Mouse (Mus musculus) heart, adult 2 months (tissue): Measurements from ENCODE around the gene Zscan20. TPM values are rescaled to one million over a fixed set of nuclear protein-coding genes. Genes with fewer than 3 reads are reported as not detected.

Experiments
- DNase-seq, 2 experiments: peaks; one replicate each; pipeline ENCODE4 v3.0.0; 2021
- H3K27ac ChIP-seq: fragments of 200-600 bp; 2 replicates; pipeline ENCODE4 v1.8.1; 2022
- H3K27me3 ChIP-seq: fragments of 200-500 bp; 2 replicates; pipeline ENCODE4 v1.6.1; 2012; ENCODE audit warnings: mild to moderate bottlenecking, low read length, inconsistent platforms, mixed read lengths; ENCODE audit not compliant: control insufficient read depth, insufficient read depth
- H3K36me3 ChIP-seq: fragments of 200-500 bp; 2 replicates; pipeline ENCODE4 v1.6.1; 2012; ENCODE audit warnings: low read length, inconsistent platforms; ENCODE audit not compliant: control insufficient read depth, insufficient read depth
- H3K4me1 ChIP-seq: fragments of 200-500 bp; 2 replicates; pipeline ENCODE4 v1.6.1; 2011; ENCODE audit warnings: low read length; ENCODE audit not compliant: control insufficient read depth, insufficient read depth
- H3K4me3 ChIP-seq: fragments of 200-600 bp; 2 replicates; pipeline ENCODE4 v1.8.1; 2022
- H3K79me2 ChIP-seq: fragments of 200-500 bp; replicated peaks from 2 replicates; pipeline ENCODE4 v1.6.1; 2012; ENCODE audit warnings: mild to moderate bottlenecking, inconsistent platforms, low read length, moderate library complexity, mixed read lengths; ENCODE audit not compliant: control insufficient read depth, insufficient read depth
- H3K9ac ChIP-seq: fragments of 200-500 bp; 2 replicates; pipeline ENCODE4 v1.6.1; 2012; ENCODE audit warnings: low read depth, mild to moderate bottlenecking, control low read depth, inconsistent platforms, low read length, mixed read lengths
- CTCF ChIP-seq: fragments of 200-600 bp; IDR thresholded peaks from 2 replicates; pipeline ENCODE4 v1.8.1; 2022; ENCODE audit warnings: antibody characterized with exemption, mild to moderate bottlenecking, moderate library complexity
- EP300 ChIP-seq: fragments of 200-500 bp; IDR thresholded peaks from 2 replicates; pipeline ENCODE4 v1.6.1; 2011; ENCODE audit warnings: low read depth, low read length, control low read depth; ENCODE audit not compliant: insufficient read depth
- POLR2A ChIP-seq: fragments of 200-500 bp; IDR thresholded peaks from 2 replicates; pipeline ENCODE4 v1.6.1; 2011; ENCODE audit warnings: mild to moderate bottlenecking, low read depth, low read length, control low read depth; ENCODE audit not compliant: insufficient read depth
- WGBS: fragments of 180-500 bp; shearing (Covaris S2); methylation state at CpG from one replicate; pipeline ENCODE4 v1.1.7; 2018; 5-methylcytosine and 5-hydroxymethylcytosine counted together
- intact Hi-C: fragments of 180-260 bp; cut with DNase I; formaldehyde crosslinking; loops from one replicate; pipeline ENCODE4 v1.15.1; 2025
- polyA plus RNA-seq: library from polyadenylated mRNA; depleted of rRNA; stranded (reverse); fragments of >200 nt; gene quantifications from 2 replicates; pipeline ENCODE4 v1.2.3, GENCODE M21; 2012
- total RNA-seq, 2 experiments: library from RNA; stranded (reverse); gene quantifications; 2 replicates each; pipeline ENCODE4 v1.2.3; 2021

The Zscan20 gene
- total and polyA plus RNA-seq, 3 experiments = 1.8 to 10.1 (median 6.0) TPM

DNA sequence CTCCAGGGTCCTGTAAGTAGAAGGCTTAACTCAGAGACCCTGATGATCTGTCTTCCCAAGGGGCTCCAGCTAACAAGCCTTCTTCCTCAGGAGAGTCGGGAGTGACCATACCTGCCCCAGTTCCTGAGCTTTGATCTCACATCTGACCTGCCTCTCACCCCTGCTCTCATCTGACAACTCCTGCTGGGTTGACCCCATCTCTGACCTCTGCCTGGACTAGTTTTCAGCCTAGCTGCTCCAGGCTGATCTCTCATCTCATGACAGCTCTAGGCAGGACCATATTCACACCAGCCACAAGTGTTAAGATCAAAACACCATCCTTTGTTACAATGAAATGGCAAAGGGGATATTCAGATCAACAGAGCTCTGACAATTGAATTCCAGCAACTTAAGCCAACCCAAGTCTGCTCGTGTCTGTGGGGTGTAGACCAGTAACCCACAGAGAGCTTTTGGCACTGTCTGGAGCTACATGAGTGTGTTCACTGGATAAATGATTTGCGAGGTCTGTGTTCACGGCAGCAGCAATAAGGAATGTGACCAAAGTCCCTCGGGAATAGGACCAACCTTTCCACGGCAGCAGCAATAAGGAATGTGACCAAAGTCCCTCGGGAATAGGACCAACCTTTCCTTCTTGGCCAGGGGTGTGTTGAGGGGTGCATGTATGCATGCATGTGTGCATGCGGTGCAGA lies 38.8 kb upstream of the Zscan20 start:
- intact Hi-C loops = no loop called here
- WGBS = 65% methylated on average over 8 of the region's 8 CpGs

DNA sequence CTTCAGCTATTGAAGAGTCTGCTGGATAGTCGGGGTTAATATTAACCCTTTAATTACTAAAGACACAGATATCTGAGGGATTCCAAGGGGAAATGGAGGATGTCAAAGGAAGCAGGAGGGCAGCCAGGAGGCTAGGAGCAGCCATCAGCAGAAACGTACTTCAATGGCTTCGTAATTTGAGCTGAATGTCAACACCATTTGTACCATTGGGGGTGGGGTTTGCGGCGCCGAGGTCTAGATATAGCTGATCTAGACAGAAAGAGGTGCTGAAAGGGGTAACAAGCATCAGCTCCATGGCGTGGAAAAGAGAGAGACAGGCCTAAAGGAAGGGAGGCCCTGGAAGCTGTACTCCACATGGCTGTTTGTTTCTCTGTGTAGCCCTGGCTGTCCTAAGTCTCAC lies 36.9 kb upstream of the Zscan20 start:
- intact Hi-C loops = no loop called here
- H3K4me3 ChIP-seq = no peak overlapping the region
- TF ChIP-seq POLR2A (no peak), CTCF (no peak), EP300 (no peak)
- H3K36me3 ChIP-seq = no peaks in the 10 kb centered on the region
- DNase-seq = no peak
- no peak overlapping the region for H3K27ac ChIP-seq
- no peaks in the 10 kb centered on the region for H3K4me1 ChIP-seq
- H3K79me2 ChIP-seq = no peaks in the 10 kb centered on the region
- H3K27me3 ChIP-seq = no peaks in the 10 kb centered on the region
- H3K9ac ChIP-seq = no peak overlapping the region
- 28% methylated on average over 7 of the region's 7 CpGs for WGBS

More for the DNA sequence above, 38.8 kb upstream of the Zscan20 start:
- no peaks in the 10 kb centered on the region for H3K79me2 ChIP-seq
- no peaks in the 10 kb centered on the region for H3K27me3 ChIP-seq
- no peaks in the 10 kb centered on the region for H3K4me1 ChIP-seq
- H3K9ac ChIP-seq = no peak overlapping the region
- no peak overlapping the region for H3K27ac ChIP-seq
- H3K4me3 ChIP-seq = no peak overlapping the region
- no peak for DNase-seq
- TF ChIP-seq POLR2A (no peak), CTCF (no peak), EP300 (no peak)
- H3K36me3 ChIP-seq = no peaks in the 10 kb centered on the region

DNA sequence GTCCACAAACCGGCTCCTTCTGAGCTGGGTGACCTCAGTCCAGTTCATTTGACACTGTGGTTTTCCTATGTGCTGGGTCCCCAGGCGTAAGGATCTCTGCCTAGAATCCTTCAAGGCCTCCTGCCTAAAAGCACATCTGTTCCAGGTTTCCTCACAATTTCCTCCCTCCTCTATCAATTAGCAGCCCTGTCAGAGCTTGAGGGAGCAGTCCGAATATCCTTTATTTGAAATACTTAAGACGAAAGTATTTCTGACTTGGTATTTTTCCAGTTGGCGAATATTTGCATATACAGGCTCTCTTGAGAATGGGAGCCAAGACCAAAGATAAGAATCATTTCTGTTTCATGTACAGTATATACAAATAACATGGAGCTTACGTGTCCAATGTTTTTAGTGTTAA lies 36.0 kb upstream of the Zscan20 start:
- H3K4me3 ChIP-seq = no peak overlapping the region
- intact Hi-C loops = no loop called here
- H3K79me2 ChIP-seq = no peaks in the 10 kb centered on the region

DNA sequence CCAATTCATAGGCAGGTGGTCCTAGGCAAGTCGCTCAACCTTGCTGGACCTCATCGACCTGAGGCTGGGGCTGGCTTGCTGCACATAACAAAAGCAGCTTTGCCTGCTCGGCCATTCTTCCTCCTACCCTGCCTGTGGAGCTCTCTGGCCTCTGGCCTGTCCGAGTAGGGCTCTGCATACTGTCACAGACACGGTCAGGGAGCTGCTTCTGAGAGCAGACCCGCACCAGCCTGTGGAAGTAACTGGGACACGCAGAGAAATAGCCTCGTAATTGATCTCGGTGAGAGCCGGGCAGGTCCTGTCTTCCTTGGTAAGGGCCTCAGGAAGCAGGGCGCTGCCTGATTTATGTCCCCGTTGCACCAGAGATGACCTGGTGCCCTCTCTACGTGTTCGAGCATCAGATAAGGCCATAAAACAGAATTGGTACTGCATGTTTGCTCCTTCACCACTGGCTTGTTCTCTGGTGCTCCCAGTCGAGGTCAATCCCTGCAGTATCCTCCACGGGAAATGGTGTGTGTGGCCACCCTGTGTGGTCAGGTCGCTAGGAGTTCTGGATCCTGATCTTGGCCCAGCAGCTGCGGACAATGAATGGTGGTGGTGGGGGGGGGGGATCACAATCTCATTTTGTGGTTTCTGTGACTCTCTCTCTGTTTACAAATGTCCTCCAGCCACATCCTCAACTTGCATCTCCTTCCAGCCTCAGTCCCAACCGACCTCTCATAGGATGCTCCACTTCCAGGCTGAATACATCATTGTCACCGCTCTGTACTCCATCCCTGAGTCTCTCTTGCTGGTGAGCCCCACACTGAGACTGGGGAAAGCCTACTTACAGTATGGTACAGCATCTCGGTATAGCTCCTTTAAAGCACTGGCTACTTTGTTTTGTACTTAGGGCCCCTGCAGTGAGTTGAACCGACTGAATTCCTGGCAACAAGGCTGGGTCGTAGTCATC lies 32.1 kb upstream of the Zscan20 start:
- Histone ChIP-seq H3K27ac (no peak overlapping the region), H3K79me2 (no peaks in the 10 kb centered on the region), H3K27me3 (no peaks in the 10 kb centered on the region; the same call in 1 of the 2 replicates), H3K4me3 (no peak overlapping the region), H3K36me3 (no peaks in the 10 kb centered on the region), H3K4me1 (no peaks in the 10 kb centered on the region), H3K9ac (no peak overlapping the region)
- intact Hi-C loops = no loop called here
- 54% methylated on average over 23 of the region's 23 CpGs for WGBS
- TF ChIP-seq CTCF (no peak), EP300 (no peak), POLR2A (no peak)
- DNase-seq = no peak

More for the DNA sequence above, 36.0 kb upstream of the Zscan20 start:
- TF ChIP-seq CTCF (no peak), POLR2A (no peak), EP300 (no peak)
- DNase-seq = no peak
- WGBS = 68% methylated on average over 6 of the region's 6 CpGs
- Histone ChIP-seq H3K27ac (no peak overlapping the region), H3K36me3 (no peaks in the 10 kb centered on the region), H3K4me1 (no peaks in the 10 kb centered on the region), H3K27me3 (no peaks in the 10 kb centered on the region), H3K9ac (no peak overlapping the region)

DNA sequence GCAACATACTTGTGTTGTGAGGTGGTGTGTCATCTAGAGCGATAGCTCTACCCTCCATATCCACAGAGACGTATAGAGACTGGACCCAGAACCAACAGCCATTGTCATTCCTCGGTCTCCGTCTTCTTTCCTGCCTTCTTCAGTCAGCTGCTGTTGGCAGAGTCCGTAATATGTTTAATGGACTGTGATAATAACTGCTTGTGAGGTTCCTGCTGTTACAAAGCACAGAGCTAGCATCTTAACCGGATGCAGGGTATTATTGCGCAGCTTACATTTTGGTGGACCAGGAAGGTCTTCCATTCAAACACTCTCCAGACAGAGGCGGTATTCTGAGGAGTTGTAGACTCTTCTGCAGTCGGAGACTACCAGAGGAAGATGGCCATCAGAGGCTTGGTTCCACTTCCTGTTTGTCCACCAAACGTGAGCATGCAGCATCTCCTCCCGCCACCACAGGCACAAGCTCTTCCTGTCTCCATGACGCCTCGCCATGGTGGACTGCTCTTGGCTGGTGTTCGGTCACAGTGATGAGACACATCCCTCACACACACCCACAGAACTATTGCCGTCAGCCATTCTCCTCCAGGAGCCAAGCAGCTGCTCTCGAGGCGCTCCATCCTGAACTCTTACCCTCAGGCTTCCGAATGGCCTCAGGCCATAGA lies 28.5 kb upstream of the Zscan20 start:
- Histone ChIP-seq H3K27ac (no peak overlapping the region), H3K4me1 (no peaks in the 10 kb centered on the region; the same call in 1 of the 2 replicates), H3K27me3 (no peaks in the 10 kb centered on the region; the same call in 1 of the 2 replicates), H3K4me3 (no peak overlapping the region), H3K9ac (no peak overlapping the region), H3K79me2 (no peaks in the 10 kb centered on the region), H3K36me3 (no peaks in the 10 kb centered on the region)
- no peak for TF ChIP-seq CTCF
- no peak for TF ChIP-seq POLR2A
- TF ChIP-seq EP300 = no peak
- no peak for DNase-seq
- intact Hi-C loops = no loop called here
- WGBS = 80% methylated on average over 18 of the region's 18 CpGs
